Mouse (Mus musculus) liver, embryonic 15.5 days (tissue): ENCODE measurements around the gene Txndc9. TPM values are rescaled to one million over a fixed set of nuclear protein-coding genes. Genes with fewer than 3 reads are reported as not detected.

Experiments
- polyA plus RNA-seq: library from polyadenylated mRNA; unstranded; fragments of >200 nt; fragmentation: Nextera tagmentation; extraction: Ambion mirVana; gene quantifications from 2 replicates; pipeline ENCODE4 v1.2.1, GENCODE M21; 2015

The Txndc9 gene
- polyA plus RNA-seq, 1 experiment from 2014 or later = 60.3 TPM

Other genes starting within 250 kb of the Txndc9 start
- gene Tsga10, start 131.5 kb downstream of the Txndc9 start, polyA plus RNA-seq = 1.2 and 1.3 TPM in 2 replicates
- 4.0 and 4.4 TPM in 2 replicates for gene Lipt1, start 126.2 kb downstream of the Txndc9 start, polyA plus RNA-seq
- gene Mitd1, start 107.5 kb downstream of the Txndc9 start, polyA plus RNA-seq = 9.7 and 12.6 TPM in 2 replicates
- gene Mrpl30, start 107.4 kb downstream of the Txndc9 start, polyA plus RNA-seq = 117 and 139 TPM in 2 replicates
- gene Lyg2, start 81.4 kb downstream of the Txndc9 start, polyA plus RNA-seq = not detected in 2 replicates
- not detected in 2 replicates for gene Lyg1, start 40.1 kb downstream of the Txndc9 start, polyA plus RNA-seq
- 12.7 and 14.2 TPM in 2 replicates for gene Eif5b, start 117 bp upstream of the Txndc9 start, polyA plus RNA-seq
- 13.3 and 17.5 TPM in 2 replicates for gene Rev1, start 131.9 kb upstream of the Txndc9 start, polyA plus RNA-seq